Mouse (Mus musculus) megakaryocyte, embryonic 14.5 days (primary cell): ENCODE measurements at regions not wholly inside any gene's neighbourhood (a gene's known extent, or its start where the extent isn't known, plus 50 kb on each side); places are given as distances from the start of the nearest gene placed in this dataset.

Source experiments
- FLI1 ChIP-seq: IDR thresholded peaks from 2 replicates; pipeline ENCODE4 v1.6.1; 2012; ENCODE audit warnings: low read length, inconsistent platforms, mixed read lengths
- GATA1 ChIP-seq: IDR thresholded peaks from 3 replicates; pipeline ENCODE4 v1.6.1; 2012; ENCODE audit warnings: mixed read lengths, low read length, inconsistent platforms, borderline replicate concordance

GRCm38 (mm10) chr7:129983601-129984120, 392.0 kb downstream of the Wdr11 start:
- TF ChIP-seq FLI1 (no peak), GATA1 (no peak)
